Mouse (Mus musculus): ENCODE measurements around the gene Zkscan1. TPM values are rescaled to one million over a fixed set of nuclear protein-coding genes. Genes with fewer than 3 reads are reported as not detected.
"Not testable (repeated sequence)": the region's sequence is repeated elsewhere in the genome, so short reads cannot be mapped to it uniquely, and the experiment has no call there.

The Zkscan1 gene
- 23.1 and 31.1 TPM in 2 replicates for polyA plus RNA-seq (2016; fragmentation: Nextera tagmentation; extraction: Ambion mirVana)

- Histone ChIP-seq H3K9me3 (replicated peaks) (no peaks in the 10 kb centered on the region), H3K4me1 (peaks cover 14% of the 10 kb centered on the region), H3K27me3 (ENCODE audit: low read depth, poor library complexity, severe bottlenecking) (no peaks in the 10 kb centered on the region), H3K36me3 (peaks cover 27% of the 10 kb centered on the region), H3K4me3 (peak within 1 kb of the TSS; percentile 84), H3K27ac (replicated peaks) (peak within 1 kb of the TSS; percentile 98)
- WGBS = 0% methylated on average over 27 of the region's 27 CpGs
- peak; percentile 89 for DNase-seq (ENCODE audit: low spot score)
These were observed at the start of gene Zkscan1 for GRCm38 (mm10) chr5:138084996-138085395. Zkscan1 (plus strand) TSS chr5:138085084.

- H3K4me3 ChIP-seq; H3K36me3 ChIP-seq; H3K4me1 ChIP-seq; H3K9me3 ChIP-seq (replicated peaks); H3K27me3 ChIP-seq (ENCODE audit: low read depth, poor library complexity, severe bottlenecking); DNase-seq (ENCODE audit: low spot score); H3K27ac ChIP-seq (replicated peaks): not testable (repeated sequence)
- no CpG with 5 or more reads among the region's 5 CpGs for WGBS
These were observed 32.0 kb upstream of the Zkscan1 start, which contains the start of gene Smok3c for GRCm38 (mm10) chr5:138052894-138053293. Smok3c (plus strand) TSS chr5:138053194.

GRCm38 (mm10) chr5:138073803-138074202 is 11.1 kb upstream of the Zkscan1 start:
- Histone ChIP-seq H3K4me1 (no peaks in the 10 kb centered on the region), H3K27me3 (ENCODE audit: low read depth, poor library complexity, severe bottlenecking) (no peaks in the 10 kb centered on the region), H3K4me3 (no peak overlapping the region), H3K9me3 (replicated peaks) (no peaks in the 10 kb centered on the region), H3K27ac (replicated peaks) (no peak overlapping the region), H3K36me3 (no peaks in the 10 kb centered on the region)
- no peak for DNase-seq (ENCODE audit: low spot score)
- 89% methylated on average over 4 of the region's 4 CpGs for WGBS

GRCm38 (mm10) chr5:138075684-138076083 is 9.2 kb upstream of the Zkscan1 start:
- H3K4me1 ChIP-seq = no peaks in the 10 kb centered on the region
- WGBS = 80% methylated on average over 3 of the region's 3 CpGs
- H3K27ac ChIP-seq (replicated peaks) = no peak overlapping the region
- no peak overlapping the region for H3K4me3 ChIP-seq
- H3K9me3 ChIP-seq (replicated peaks) = no peaks in the 10 kb centered on the region
- no peaks in the 10 kb centered on the region for H3K36me3 ChIP-seq
- no peaks in the 10 kb centered on the region for H3K27me3 ChIP-seq (ENCODE audit: low read depth, poor library complexity, severe bottlenecking)
- no peak for DNase-seq (ENCODE audit: low spot score)

- no peak overlapping the region for H3K27ac ChIP-seq (replicated peaks)
- no peak overlapping the region for H3K4me3 ChIP-seq
- H3K36me3 ChIP-seq = no peaks in the 10 kb centered on the region
- H3K4me1 ChIP-seq = no peaks in the 10 kb centered on the region
- WGBS = 57% methylated on average over 2 of the region's 2 CpGs
- DNase-seq (ENCODE audit: low spot score) = no peak
- H3K27me3 ChIP-seq (ENCODE audit: low read depth, poor library complexity, severe bottlenecking) = no peaks in the 10 kb centered on the region
- H3K9me3 ChIP-seq (replicated peaks) = no peaks in the 10 kb centered on the region
These were observed 8.7 kb upstream of the Zkscan1 start for GRCm38 (mm10) chr5:138076148-138076547.

- WGBS = 92% methylated on average over 5 of the region's 5 CpGs
- no peaks in the 10 kb centered on the region for H3K9me3 ChIP-seq (replicated peaks)
- no peaks in the 10 kb centered on the region for H3K36me3 ChIP-seq
- H3K4me1 ChIP-seq = no peaks in the 10 kb centered on the region
- H3K27ac ChIP-seq (replicated peaks) = no peak overlapping the region
- no peaks in the 10 kb centered on the region for H3K27me3 ChIP-seq (ENCODE audit: low read depth, poor library complexity, severe bottlenecking)
- no peak for DNase-seq (ENCODE audit: low spot score)
- H3K4me3 ChIP-seq = no peak overlapping the region
These were observed 4.4 kb upstream of the Zkscan1 start for GRCm38 (mm10) chr5:138080456-138080855.

GRCm38 (mm10) chr5:138081446-138081845 is 3.4 kb upstream of the Zkscan1 start:
- no peak for DNase-seq (ENCODE audit: low spot score)
- H3K4me3 ChIP-seq = no peak overlapping the region
- no peaks in the 10 kb centered on the region for H3K9me3 ChIP-seq (replicated peaks)
- WGBS = 80% methylated on average over 9 of the region's 9 CpGs
- H3K27ac ChIP-seq (replicated peaks) = no peak overlapping the region
- no peaks in the 10 kb centered on the region for H3K36me3 ChIP-seq
- peaks cover 7% of the 10 kb centered on the region for H3K4me1 ChIP-seq
- H3K27me3 ChIP-seq (ENCODE audit: low read depth, poor library complexity, severe bottlenecking) = no peaks in the 10 kb centered on the region

- Histone ChIP-seq H3K4me1 (peaks cover 14% of the 10 kb centered on the region), H3K9me3 (replicated peaks) (no peaks in the 10 kb centered on the region), H3K36me3 (peaks cover 16% of the 10 kb centered on the region), H3K4me3 (no peak overlapping the region), H3K27me3 (ENCODE audit: low read depth, poor library complexity, severe bottlenecking) (no peaks in the 10 kb centered on the region), H3K27ac (replicated peaks) (no peak overlapping the region)
- WGBS = 63% methylated on average over 2 of the region's 2 CpGs
- no peak for DNase-seq (ENCODE audit: low spot score)
These were observed 1.5 kb upstream of the Zkscan1 start for GRCm38 (mm10) chr5:138083318-138083900.

GRCm38 (mm10) chr5:138083936-138084335 is 948 bp upstream of the Zkscan1 start:
- H3K27ac ChIP-seq (replicated peaks) = no peak overlapping the region
- DNase-seq (ENCODE audit: low spot score) = no peak
- WGBS = 94% methylated on average over 2 of the region's 2 CpGs

GRCm38 (mm10) chr5:138084507-138084906 is 377 bp upstream of the Zkscan1 start:
- Histone ChIP-seq H3K36me3 (peaks cover 27% of the 10 kb centered on the region), H3K9me3 (replicated peaks) (no peaks in the 10 kb centered on the region), H3K27me3 (ENCODE audit: low read depth, poor library complexity, severe bottlenecking) (no peaks in the 10 kb centered on the region), H3K27ac (replicated peaks) (peak overlapping the region; percentile 98), H3K4me1 (peaks cover 14% of the 10 kb centered on the region), H3K4me3 (peak overlapping the region; percentile 84)
- peak; percentile 14 for DNase-seq (ENCODE audit: low spot score)
- WGBS = 65% methylated on average over 2 of the region's 2 CpGs

More at GRCm38 (mm10) chr5:138083936-138084335, 948 bp upstream of the Zkscan1 start:
- peaks cover 21% of the 10 kb centered on the region for H3K36me3 ChIP-seq
- no peaks in the 10 kb centered on the region for H3K9me3 ChIP-seq (replicated peaks)
- H3K4me3 ChIP-seq = no peak overlapping the region
- H3K27me3 ChIP-seq (ENCODE audit: low read depth, poor library complexity, severe bottlenecking) = no peaks in the 10 kb centered on the region
- H3K4me1 ChIP-seq = peaks cover 14% of the 10 kb centered on the region

GRCm38 (mm10) chr5:138085421-138085911 is 582 bp downstream of the Zkscan1 start:
- H3K4me1 ChIP-seq = peaks cover 14% of the 10 kb centered on the region
- H3K9me3 ChIP-seq (replicated peaks) = no peaks in the 10 kb centered on the region
- DNase-seq (ENCODE audit: low spot score) = no peak
- H3K4me3 ChIP-seq = peak overlapping the region; percentile 84
- peaks cover 27% of the 10 kb centered on the region for H3K36me3 ChIP-seq
- under 1% methylated on average over 18 of the region's 18 CpGs for WGBS
- H3K27me3 ChIP-seq (ENCODE audit: low read depth, poor library complexity, severe bottlenecking) = no peaks in the 10 kb centered on the region
- peak overlapping the region; percentile 98 for H3K27ac ChIP-seq (replicated peaks)

- Histone ChIP-seq H3K9me3 (replicated peaks) (no peaks in the 10 kb centered on the region), H3K36me3 (peaks cover 30% of the 10 kb centered on the region), H3K27me3 (ENCODE audit: low read depth, poor library complexity, severe bottlenecking) (no peaks in the 10 kb centered on the region), H3K4me3 (peak overlapping the region; percentile 84), H3K4me1 (peaks cover 14% of the 10 kb centered on the region), H3K27ac (replicated peaks) (no peak overlapping the region)
- 81% methylated on average over 3 of the region's 3 CpGs for WGBS
- DNase-seq (ENCODE audit: low spot score) = no peak
These were observed 2.0 kb downstream of the Zkscan1 start for GRCm38 (mm10) chr5:138086842-138087241.

- no peaks in the 10 kb centered on the region for H3K9me3 ChIP-seq (replicated peaks)
- no peaks in the 10 kb centered on the region for H3K27me3 ChIP-seq (ENCODE audit: low read depth, poor library complexity, severe bottlenecking)
- DNase-seq (ENCODE audit: low spot score) = no peak
- no peak overlapping the region for H3K27ac ChIP-seq (replicated peaks)
- WGBS = 88% methylated on average over 3 of the region's 3 CpGs
- peaks cover 43% of the 10 kb centered on the region for H3K36me3 ChIP-seq
- peaks cover 14% of the 10 kb centered on the region for H3K4me1 ChIP-seq
- no peak overlapping the region for H3K4me3 ChIP-seq
These were observed 3.5 kb downstream of the Zkscan1 start for GRCm38 (mm10) chr5:138088366-138088765.

Measured in midbrain, embryonic 10.5 days (tissue).